Mouse (Mus musculus) G1E (cell line): ENCODE data around the gene Tmem231. TPM values are rescaled to one million over a fixed set of nuclear protein-coding genes. Genes with fewer than 3 reads are reported as not detected.

Source experiments
- ATAC-seq: 2 replicates; pipeline ENCODE4 v1.8.0; 2016; ENCODE audit warnings: mild to moderate bottlenecking; ENCODE audit not compliant: insufficient number of reproducible peaks, poor library complexity, low FRiP score, severe bottlenecking; ENCODE audit errors: extremely low read depth
- DNase-seq: peaks from one replicate; pipeline ENCODE4 v3.0.0; 2012; ENCODE audit warnings: low spot score
- H3K27me3 ChIP-seq: 2 replicates; pipeline ENCODE4 v1.6.1; 2012; ENCODE audit warnings: mild to moderate bottlenecking, low read length, inconsistent platforms; ENCODE audit not compliant: insufficient read depth
- H3K36me3 ChIP-seq: replicated peaks from 2 replicates; pipeline ENCODE3; 2012; ENCODE audit warnings: mild to moderate bottlenecking, inconsistent platforms
- H3K4me1 ChIP-seq: 2 replicates; pipeline ENCODE4 v1.6.1; 2012; ENCODE audit warnings: low read depth, low read length, inconsistent platforms, mixed read lengths; ENCODE audit not compliant: insufficient read depth
- H3K4me3 ChIP-seq: 2 replicates; pipeline ENCODE4 v1.5.1; 2012; ENCODE audit warnings: low read depth, mild to moderate bottlenecking, inconsistent platforms, low read length, moderate library complexity, mixed read lengths
- H3K9me3 ChIP-seq: replicated peaks from 2 replicates; pipeline ENCODE4 v1.6.1; 2012; ENCODE audit warnings: inconsistent platforms
- CTCF ChIP-seq: IDR thresholded peaks from 2 replicates; pipeline ENCODE4 v1.5.1; 2012; ENCODE audit warnings: low read depth, low read length, inconsistent platforms, mixed read lengths
- GATA1 ChIP-seq: IDR thresholded peaks from 2 replicates; pipeline ENCODE4 v1.6.1; 2012; ENCODE audit warnings: borderline replicate concordance, low read length, inconsistent platforms, mixed read lengths
- GATA2 ChIP-seq: IDR thresholded peaks from 2 replicates; pipeline ENCODE4 v1.6.1; 2012; ENCODE audit warnings: low read depth, low read length, inconsistent platforms, borderline replicate concordance
- POLR2AphosphoS5 ChIP-seq: IDR thresholded peaks from 2 replicates; pipeline ENCODE4 v1.6.1; 2012; ENCODE audit warnings: low read depth, low read length, inconsistent platforms; ENCODE audit not compliant: insufficient replicate concordance
- TAL1 ChIP-seq: conservative IDR thresholded peaks from 2 replicates; pipeline ENCODE4 v1.6.1; 2012; ENCODE audit warnings: low read depth, low read length, inconsistent platforms, mixed read lengths
- polyA plus RNA-seq: library from polyadenylated mRNA; stranded (reverse); fragments of >175 nt; gene quantifications from 2 replicates; pipeline ENCODE4 v1.2.3, GENCODE M21; 2012
- total RNA-seq, 2 experiments: library from RNA; stranded (forward) in 1 of 2; stranded (reverse) in 1 of 2; fragments of 200-1000 nt in 1 of 2; fragments of >200 nt in 1 of 2; fragmentation: Nextera tagmentation in 1 of 2; gene quantifications; 2 replicates each; pipeline ENCODE4 v1.2.3; 2014 to 2017

Tmem231 gene
- total and polyA plus RNA-seq, 3 experiments = 8.8 to 15.2 (median 8.9) TPM

DNA sequence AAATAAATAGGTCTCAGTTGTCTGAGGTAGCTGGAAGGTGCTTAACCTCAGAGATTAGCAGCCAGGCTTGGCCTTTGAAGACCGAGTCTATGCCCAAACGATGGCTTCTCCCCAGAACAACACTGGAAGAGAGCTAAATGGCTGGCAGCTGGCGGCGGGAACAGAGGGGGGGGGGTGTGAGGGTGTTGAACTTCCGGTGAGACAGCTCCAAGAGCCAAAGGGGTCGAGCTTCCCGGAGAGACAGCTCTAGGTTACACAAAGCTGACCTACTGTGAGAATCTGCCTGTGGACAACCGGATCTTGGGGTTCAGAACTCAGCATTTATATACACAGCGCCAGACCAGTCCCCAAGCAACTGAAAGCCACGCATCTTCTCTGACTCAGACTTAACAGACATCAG is 35.1 kb downstream of the Tmem231 start:
- H3K9me3 ChIP-seq = peaks cover 3% of the 10 kb centered on the region
- no peaks in the 10 kb centered on the region for H3K36me3 ChIP-seq
- no peaks in the 10 kb centered on the region for H3K4me1 ChIP-seq
- H3K4me3 ChIP-seq = no peak overlapping the region
- no peak for DNase-seq
- no peak for TF ChIP-seq GATA2
- TF ChIP-seq CTCF = no peak
- TF ChIP-seq GATA1 = no peak
- TF ChIP-seq TAL1 = no peak
- no peak for TF ChIP-seq POLR2AphosphoS5
- H3K27me3 ChIP-seq = peaks cover 22% of the 10 kb centered on the region
- no peak for ATAC-seq

DNA sequence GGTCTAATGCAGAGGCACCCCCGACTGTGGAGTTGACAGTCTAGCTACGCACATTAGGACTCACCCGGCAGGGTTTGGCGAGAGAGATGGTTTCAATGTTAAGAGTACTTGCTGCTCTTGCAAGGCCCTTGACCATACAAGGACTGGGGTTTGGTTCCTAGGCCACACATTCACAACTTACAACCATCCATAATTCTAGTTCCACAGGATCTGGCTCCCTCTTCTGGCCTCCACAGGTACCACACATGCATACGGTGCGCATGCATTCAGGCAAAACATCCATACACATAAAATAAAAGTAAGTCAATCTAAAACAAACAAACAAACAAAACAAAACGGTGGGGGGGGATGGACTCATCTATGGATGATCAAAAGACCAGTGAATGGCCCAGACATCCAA is 38.7 kb downstream of the Tmem231 start:
- H3K4me3 ChIP-seq = no peak overlapping the region
- TF ChIP-seq CTCF (peak; percentile 43; the same call in 1 of the 2 replicates), TAL1 (no peak), GATA1 (no peak), GATA2 (no peak), POLR2AphosphoS5 (no peak)
- peaks cover 15% of the 10 kb centered on the region; the same call in 1 of the 2 replicates for H3K27me3 ChIP-seq
- no peaks in the 10 kb centered on the region for H3K4me1 ChIP-seq
- H3K9me3 ChIP-seq = peaks cover 6% of the 10 kb centered on the region
- ATAC-seq (no peak), DNase-seq (no peak)
- no peaks in the 10 kb centered on the region for H3K36me3 ChIP-seq

DNA sequence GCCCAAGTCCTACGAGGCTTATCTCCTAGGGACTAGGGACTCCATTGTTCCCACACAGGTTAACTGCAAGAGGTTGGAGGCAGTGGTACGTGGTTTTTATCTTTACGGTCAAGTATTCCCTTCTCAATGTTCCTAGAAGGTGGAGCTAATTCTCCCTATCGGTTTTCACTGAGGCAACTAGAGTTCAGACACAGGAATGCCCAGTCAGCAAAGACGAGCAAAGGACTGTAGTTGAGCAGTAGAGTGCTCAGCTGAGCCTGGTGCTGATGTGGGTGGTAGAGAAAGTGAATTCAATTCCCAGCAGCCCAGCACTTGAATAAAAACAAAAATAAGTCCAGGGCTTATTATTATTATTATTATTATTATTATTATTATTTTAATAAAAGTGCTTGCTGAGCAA is 41.1 kb downstream of the Tmem231 start:
- no peak for TF ChIP-seq CTCF
- TF ChIP-seq GATA1 = no peak
- no peak for TF ChIP-seq POLR2AphosphoS5
- no peak for TF ChIP-seq TAL1
- TF ChIP-seq GATA2 = no peak
- Histone ChIP-seq H3K4me3 (no peak overlapping the region), H3K36me3 (no peaks in the 10 kb centered on the region), H3K27me3 (peaks cover 16% of the 10 kb centered on the region; the same call in 1 of the 2 replicates), H3K9me3 (peaks cover 8% of the 10 kb centered on the region), H3K4me1 (0 out of 2 replicates have a peak, but pooled peaks cover 4% of the 10 kb centered on the region)
- no peak for DNase-seq
- ATAC-seq = no peak

DNA sequence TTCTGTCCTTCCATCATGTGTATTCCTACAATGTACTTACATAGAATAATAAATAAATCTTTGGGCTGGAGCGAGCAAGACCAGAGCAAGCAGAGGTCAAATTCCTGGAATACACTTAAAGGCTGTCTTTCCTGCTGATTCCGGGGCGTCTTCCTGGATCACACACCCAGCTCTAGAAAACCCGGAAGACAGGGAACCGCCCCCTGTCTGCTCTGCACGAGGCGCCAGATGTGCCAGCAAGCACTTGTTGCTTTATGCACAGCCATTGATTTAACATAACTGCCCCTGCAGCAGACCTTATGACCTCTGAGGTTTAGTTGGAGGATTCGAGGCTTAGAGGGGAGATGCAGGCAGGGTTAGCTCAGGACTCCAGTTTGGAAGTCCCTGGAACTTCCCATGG is 41.7 kb downstream of the Tmem231 start:
- TF ChIP-seq GATA2 (no peak), POLR2AphosphoS5 (no peak), CTCF (no peak), TAL1 (no peak), GATA1 (no peak)
- no peak for ATAC-seq
- peaks cover 8% of the 10 kb centered on the region for H3K9me3 ChIP-seq
- no peak overlapping the region for H3K4me3 ChIP-seq
- no peak for DNase-seq
- no peaks in the 10 kb centered on the region for H3K36me3 ChIP-seq
- H3K4me1 ChIP-seq = peaks cover 6% of the 10 kb centered on the region; the same call in 1 of the 2 replicates
- peaks cover 15% of the 10 kb centered on the region; the same call in 1 of the 2 replicates for H3K27me3 ChIP-seq

DNA sequence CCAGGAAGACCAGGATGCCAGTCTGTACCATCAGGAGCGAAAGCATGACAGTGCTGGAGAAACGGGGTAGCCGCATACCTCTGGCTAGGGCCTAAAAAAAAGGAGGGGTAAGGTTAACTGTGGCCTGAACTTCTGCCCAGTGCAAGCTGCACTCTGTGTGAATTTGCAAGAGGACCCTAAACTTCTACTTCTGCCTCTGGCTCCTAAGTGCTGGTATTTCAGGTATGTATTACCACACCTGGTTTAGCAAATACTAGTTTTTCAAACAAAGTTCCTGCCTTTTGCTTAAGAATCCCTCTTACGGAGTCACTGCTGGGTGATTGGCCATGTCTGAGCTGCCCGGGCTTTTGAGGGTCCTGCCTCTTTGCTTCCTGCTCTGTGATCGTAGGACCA is 42.8 kb downstream of the Tmem231 start:
- H3K4me3 ChIP-seq = no peak overlapping the region
- ATAC-seq (no peak), DNase-seq (no peak)
- peaks cover 8% of the 10 kb centered on the region for H3K9me3 ChIP-seq
- peaks cover 6% of the 10 kb centered on the region; the same call in 1 of the 2 replicates for H3K4me1 ChIP-seq
- H3K27me3 ChIP-seq = peaks cover 12% of the 10 kb centered on the region; the same call in 1 of the 2 replicates
- TF ChIP-seq TAL1 (no peak), POLR2AphosphoS5 (no peak), GATA1 (no peak), CTCF (no peak), GATA2 (no peak)
- H3K36me3 ChIP-seq = no peaks in the 10 kb centered on the region

DNA sequence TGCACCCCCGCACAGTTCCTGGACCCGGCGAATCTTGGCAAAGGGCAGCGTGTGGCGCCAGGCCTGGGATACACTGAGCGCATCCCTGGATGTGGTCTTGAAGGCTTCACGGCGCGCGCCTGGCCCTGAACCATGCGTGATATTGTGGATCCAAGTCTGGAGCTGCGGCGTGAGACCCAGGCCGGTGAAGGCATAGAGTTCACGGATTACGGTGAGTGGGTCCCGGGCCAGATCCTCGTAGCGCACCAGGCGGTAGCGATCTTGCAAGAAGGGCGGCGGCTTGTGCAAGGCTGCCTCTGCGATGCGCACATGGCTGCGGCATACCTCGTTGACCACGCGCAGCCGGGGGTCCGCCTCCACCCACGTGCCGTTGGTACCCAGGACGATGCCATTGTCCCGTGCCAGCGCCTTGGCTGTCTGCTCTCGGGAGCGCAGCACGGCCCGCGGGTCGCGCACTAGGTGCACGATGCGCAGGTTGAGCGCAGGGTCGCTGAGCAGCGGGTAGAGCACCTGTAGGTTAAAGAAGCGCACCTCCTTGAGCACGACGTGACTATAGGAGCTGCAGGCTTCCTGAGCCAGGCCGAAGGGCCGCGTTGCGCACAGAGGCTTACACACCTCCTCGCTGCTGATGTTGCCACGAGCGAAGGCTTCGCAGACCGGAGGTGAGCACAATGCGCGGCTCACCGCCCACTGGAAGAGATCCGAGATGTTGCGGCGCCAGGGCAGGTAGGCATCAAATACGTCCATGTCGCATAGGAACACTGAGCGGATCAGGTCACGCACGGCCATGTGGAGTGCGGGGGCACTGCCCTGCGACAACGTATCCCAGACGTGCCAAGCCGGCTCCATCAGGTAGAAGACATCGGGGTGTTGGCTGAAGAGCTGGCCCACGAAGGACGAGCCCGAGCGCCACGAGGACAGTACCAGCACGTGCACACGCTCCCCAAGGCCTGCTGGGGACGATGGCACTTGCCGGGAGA is 43.5 kb downstream of the Tmem231 start:
- TF ChIP-seq POLR2AphosphoS5 = no peak
- no peak for TF ChIP-seq TAL1
- Histone ChIP-seq H3K9me3 (peaks cover 8% of the 10 kb centered on the region), H3K4me1 (peaks cover 6% of the 10 kb centered on the region; the same call in 1 of the 2 replicates), H3K36me3 (no peaks in the 10 kb centered on the region), H3K27me3 (peaks cover 10% of the 10 kb centered on the region; the same call in 1 of the 2 replicates), H3K4me3 (no peak overlapping the region)
- no peak for ATAC-seq
- DNase-seq = no peak
